Mouse (Mus musculus) Patski (cell line): Measurements from ENCODE around the gene Smad6. TPM values are rescaled to one million over a fixed set of nuclear protein-coding genes. Genes with fewer than 3 reads are reported as not detected.
A peak's percentile ranks its signal among the peaks of the same experiment; 100 is the strongest.

ENCODE experiments used
- ATAC-seq: fragments of 100-300 bp; one replicate; pipeline ENCODE4 v1.8.0; 2021
- CTCF ChIA-PET: fragments of 350-600 bp; sonication (Branson Sonifier 250); formaldehyde crosslinking; loops from one replicate; lab custom pipeline; 2022; ENCODE audit warnings: inconsistent platforms; lab: Charles Lee
- POLR2A ChIA-PET: fragments of 350-600 bp; sonication (Branson Sonifier 250); formaldehyde crosslinking; loops from one replicate; lab custom pipeline; 2022; ENCODE audit warnings: antibody characterized with exemption, inconsistent platforms; lab: Charles Lee
- DNase-seq: peaks from one replicate; pipeline ENCODE4 v3.0.0-alpha.2; 2011; ENCODE audit warnings: low read depth, low spot score
- H3K27me3 ChIP-seq: fragments of 371-371 bp; one replicate; pipeline ENCODE4 v1.5.1; 2021
- CTCF ChIP-seq: fragments of 100-300 bp; IDR thresholded peaks from one replicate; pipeline ENCODE4 v1.5.1; 2021
- in situ Hi-C: fragments of 300-500 bp; cut with MboI; formaldehyde crosslinking; loops from 3 replicates; pipeline ENCODE4 v1.11.1; 2018; ENCODE audit warnings: low pct_unique_long_range_greater_than_20kb, mixed read lengths
- polyA plus RNA-seq: library from polyadenylated mRNA; unstranded; gene quantifications from one replicate; pipeline ENCODE4 v1.2.3, GENCODE M21; 2021

The Smad6 gene
- polyA plus RNA-seq, 1 experiment from 2014 or later: 28.2 TPM

GRCm38 (mm10) chr9:63992761-63993160 lies 29.1 kb downstream of the Smad6 start:
- TF ChIP-seq CTCF: no peak

GRCm38 (mm10) chr9:63991193-63991592 lies 30.7 kb downstream of the Smad6 start:
- in situ Hi-C loops: no loop called here
- DNase-seq (no peak), ATAC-seq (no peak)
- H3K27me3 ChIP-seq: no peaks in the 10 kb centered on the region
- TF ChIP-seq CTCF: no peak
- ChIA-PET CTCF (no interaction called here), POLR2A (interaction anchor here (1.8 kb wide), 1 partner anchor 29 kb away, joined by 7 read pairs; no protein-coding TSS in a partner anchor)

More at GRCm38 (mm10) chr9:63992761-63993160, 29.1 kb downstream of the Smad6 start:
- ATAC-seq (no peak), DNase-seq (no peak)
- CTCF ChIA-PET: interaction anchor here (1.1 to 1.5 kb wide), 6 partner anchors 10 to 77 kb away, joined by 3 to 4 read pairs (median 3); no protein-coding TSS in a partner anchor
- in situ Hi-C loops: no loop called here
- POLR2A ChIA-PET: interaction anchor here (1.3 to 1.8 kb wide), 2 partner anchors 28 to 37 kb away, joined by 3 to 7 read pairs; no protein-coding TSS in a partner anchor
- no peaks in the 10 kb centered on the region for H3K27me3 ChIP-seq

GRCm38 (mm10) chr9:63989641-63990040 lies 32.2 kb downstream of the Smad6 start:
- in situ Hi-C loops: no loop called here
- no peak for DNase-seq
- CTCF ChIA-PET: interaction anchor here (1.0 to 2.0 kb wide), 2 partner anchors 31 to 72 kb away, joined by 3 to 7 read pairs; no protein-coding TSS in a partner anchor
- no peak for TF ChIP-seq CTCF
- H3K27me3 ChIP-seq: no peaks in the 10 kb centered on the region
- POLR2A ChIA-PET: no interaction called here
- no peak for ATAC-seq

- no peaks in the 10 kb centered on the region for H3K27me3 ChIP-seq
- TF ChIP-seq CTCF: no peak
- no peak for ATAC-seq
- in situ Hi-C loops: no loop called here
- ChIA-PET POLR2A (interaction anchor here (0.6 kb wide), 1 partner anchor 152 kb away, joined by 3 read pairs; no protein-coding TSS in a partner anchor), CTCF (interaction anchor here (2.0 kb wide), 1 partner anchor 30 kb away, joined by 7 read pairs; no protein-coding TSS in a partner anchor)
- no peak for DNase-seq
Observed at GRCm38 (mm10) chr9:63989214-63989613, 32.6 kb downstream of the Smad6 start.

- ATAC-seq: no peak
- CTCF ChIA-PET: no interaction called here
- DNase-seq: no peak
- in situ Hi-C loops: no loop called here
- POLR2A ChIA-PET: no interaction called here
- H3K27me3 ChIP-seq: no peaks in the 10 kb centered on the region
- TF ChIP-seq CTCF: no peak
Observed at GRCm38 (mm10) chr9:63985125-63985524, 36.7 kb downstream of the Smad6 start.

GRCm38 (mm10) chr9:63982937-63983632 lies 38.8 kb downstream of the Smad6 start:
- ATAC-seq (no peak), DNase-seq (no peak)
- no peaks in the 10 kb centered on the region for H3K27me3 ChIP-seq
- ChIA-PET POLR2A (interaction anchor here (1.4 kb wide), 2 partner anchors 33 to 38 kb away, joined by 3 read pairs; no protein-coding TSS in a partner anchor), CTCF (interaction anchor here (0.8 to 3.6 kb wide), 10 partner anchors 9 to 104 kb away, joined by 3 to 22 read pairs (median 4); partner anchors contain the start of gene Smad6)
- no peak for TF ChIP-seq CTCF
- in situ Hi-C loops: no loop called here

GRCm38 (mm10) chr9:63981912-63982311 lies 39.9 kb downstream of the Smad6 start:
- DNase-seq (no peak), ATAC-seq (no peak)
- in situ Hi-C loops: no loop called here
- H3K27me3 ChIP-seq: no peaks in the 10 kb centered on the region
- POLR2A ChIA-PET: interaction anchor here (0.9 to 1.4 kb wide), 2 partner anchors 39 to 113 kb away, joined by 3 read pairs; no protein-coding TSS in a partner anchor
- CTCF ChIA-PET: interaction anchor here (0.8 to 3.6 kb wide), 8 partner anchors 17 to 106 kb away, joined by 3 to 22 read pairs (median 4); partner anchors contain the start of gene Smad6
- TF ChIP-seq CTCF: no peak

GRCm38 (mm10) chr9:63981371-63981770 lies 40.5 kb downstream of the Smad6 start:
- ATAC-seq (no peak), DNase-seq (no peak)
- ChIA-PET CTCF (interaction anchor here (1.0 to 3.6 kb wide), 3 partner anchors 23 to 44 kb away, joined by 3 to 22 read pairs (median 5); no protein-coding TSS in a partner anchor), POLR2A (interaction anchor here (0.9 kb wide), 1 partner anchor 114 kb away, joined by 3 read pairs; no protein-coding TSS in a partner anchor)
- no peak for TF ChIP-seq CTCF
- no peaks in the 10 kb centered on the region for H3K27me3 ChIP-seq
- in situ Hi-C loops: no loop called here

- ChIA-PET CTCF (interaction anchor here (1.0 to 3.6 kb wide), 6 partner anchors 9 to 52 kb away, joined by 3 to 22 read pairs (median 6); no protein-coding TSS in a partner anchor), POLR2A (interaction anchor here (0.9 kb wide), 1 partner anchor 115 kb away, joined by 3 read pairs; no protein-coding TSS in a partner anchor)
- no peaks in the 10 kb centered on the region for H3K27me3 ChIP-seq
- in situ Hi-C loops: no loop called here
- ATAC-seq: peak; percentile 65
- DNase-seq: peak; percentile 82
- no peak for TF ChIP-seq CTCF
Observed at GRCm38 (mm10) chr9:63980179-63981086, 41.4 kb downstream of the Smad6 start.
